Mouse (Mus musculus): Measurements from ENCODE around the gene Oma1. TPM values are rescaled to one million over a fixed set of nuclear protein-coding genes. Genes with fewer than 3 reads are reported as not detected.

Gene Oma1
- 16.4 TPM for polyA plus RNA-seq (2014; fragmentation: Illumina TruSeq; extraction: RNeasy Lipid Tissue Mini Kit (QIAGEN cat#74804); ENCODE audit: low read depth, low replicate concordance)

GRCm38 (mm10) chr4:103313587-103314525, at the start of gene Oma1:
Gene Oma1, plus strand, starts transcription at chr4:103313812.

DNA sequence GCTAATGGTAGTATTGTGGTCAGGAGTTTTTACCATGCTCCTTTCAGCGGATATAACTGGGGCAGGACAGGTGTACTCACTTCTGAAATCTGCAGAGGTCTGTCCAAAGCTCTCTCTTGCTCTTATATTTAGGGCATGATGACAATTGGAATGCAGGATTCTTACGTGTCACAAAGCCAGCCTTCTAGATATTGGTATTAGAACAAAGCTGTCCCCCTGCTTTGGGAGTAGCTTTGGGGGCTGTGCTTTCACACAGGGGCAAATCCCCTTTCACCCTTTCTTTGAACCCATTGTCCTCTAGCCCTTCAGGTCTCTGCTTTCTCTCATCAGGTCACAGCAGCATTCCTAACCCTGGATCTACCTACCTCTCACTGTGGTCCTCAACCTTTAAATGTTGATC, 22.8 kb upstream of the Oma1 start, which contains the start of gene 4921539E11Rik:
Gene 4921539E11Rik, minus strand, starts transcription at position 101 of the 400 bp plus-strand sequence.

Other genes starting within 250 kb of the Oma1 start
- 94.4 TPM for gene Mier1, start 199.4 kb upstream of the Oma1 start, polyA plus RNA-seq (2014; fragmentation: Illumina TruSeq; extraction: RNeasy Lipid Tissue Mini Kit (QIAGEN cat#74804); ENCODE audit: low read depth, low replicate concordance)
- 5.6 TPM for gene Wdr78, start 199.3 kb upstream of the Oma1 start, polyA plus RNA-seq (2014; fragmentation: Illumina TruSeq; extraction: RNeasy Lipid Tissue Mini Kit (QIAGEN cat#74804); ENCODE audit: low read depth, low replicate concordance)
- gene Slc35d1, start 98.6 kb upstream of the Oma1 start, polyA plus RNA-seq (2014; fragmentation: Illumina TruSeq; extraction: RNeasy Lipid Tissue Mini Kit (QIAGEN cat#74804); ENCODE audit: low read depth, low replicate concordance): 27.5 TPM
- gene 4921539E11Rik, start 22.9 kb upstream of the Oma1 start, polyA plus RNA-seq (2014; fragmentation: Illumina TruSeq; extraction: RNeasy Lipid Tissue Mini Kit (QIAGEN cat#74804); ENCODE audit: low read depth, low replicate concordance): not detected

Data from kidney, adult 10 weeks (tissue).